Mouse (Mus musculus) intestine, postnatal 0 days (tissue): Measurements from ENCODE around the gene Myo15b. TPM values are rescaled to one million over a fixed set of nuclear protein-coding genes. Genes with fewer than 3 reads are reported as not detected.
A peak's percentile ranks its signal among the peaks of the same experiment; 100 is the strongest.

ENCODE experiments used
- ATAC-seq: fragments of 200-750 bp; cut with Nextera tagmentation; 2 replicates; pipeline ENCODE4 v1.8.0; 2017; ENCODE audit warnings: mild to moderate bottlenecking, moderate TSS enrichment, moderate library complexity
- H3K27ac ChIP-seq: fragments of 300-500 bp; sonication (generic); 2 replicates; pipeline ENCODE4 v1.5.1; 2014; ENCODE audit warnings: mild to moderate bottlenecking, low read depth, low read length, moderate library complexity
- H3K27me3 ChIP-seq: fragments of 300-500 bp; sonication (generic); replicated peaks from 2 replicates; pipeline ENCODE4 v1.6.1; 2014; ENCODE audit warnings: low read length, mixed read lengths; ENCODE audit not compliant: control insufficient read depth, insufficient read depth
- H3K36me3 ChIP-seq: fragments of 300-500 bp; sonication (generic); 2 replicates; pipeline ENCODE4 v1.6.1; 2014; ENCODE audit warnings: mild to moderate bottlenecking, moderate library complexity; ENCODE audit not compliant: control insufficient read depth, insufficient read depth
- H3K4me1 ChIP-seq: fragments of 300-500 bp; sonication (generic); replicated peaks from 2 replicates; pipeline ENCODE4 v1.6.1; 2014; ENCODE audit warnings: antibody characterized with exemption, low read length, mixed read lengths; ENCODE audit not compliant: control insufficient read depth, insufficient read depth
- H3K4me2 ChIP-seq: fragments of 300-500 bp; sonication (generic); replicated peaks from 2 replicates; pipeline ENCODE4 v1.6.1; 2014; ENCODE audit warnings: low read depth, mild to moderate bottlenecking, moderate library complexity
- H3K4me3 ChIP-seq: fragments of 300-500 bp; sonication (generic); 2 replicates; pipeline ENCODE4 v1.5.1; 2014; ENCODE audit warnings: low read depth, low read length
- H3K9ac ChIP-seq: fragments of 300-500 bp; sonication (generic); 2 replicates; pipeline ENCODE4 v1.6.1; 2014; ENCODE audit warnings: mild to moderate bottlenecking, low read depth, low read length
- H3K9me3 ChIP-seq: fragments of 300-500 bp; sonication (generic); 2 replicates; pipeline ENCODE4 v1.6.1; 2016; ENCODE audit warnings: mixed run types; ENCODE audit not compliant: control insufficient read depth
- CTCF ChIP-seq: sonication (generic); IDR thresholded peaks from 2 replicates; pipeline ENCODE4 v1.5.1; 2016; ENCODE audit warnings: low read depth, mild to moderate bottlenecking, control low read depth, antibody characterized with exemption, moderate library complexity
- WGBS: fragments of 180-500 bp; shearing (Covaris S2); extraction: QIAGEN DNeasy Blood & Tissue Kit; methylation state at CpG from one replicate; pipeline ENCODE4 v1.1.7; 2014; 5-methylcytosine and 5-hydroxymethylcytosine counted together
- polyA plus RNA-seq: library from polyadenylated mRNA; unstranded; fragments of >200 nt; fragmentation: Nextera tagmentation; extraction: Ambion mirVana; gene quantifications from 2 replicates; pipeline ENCODE4 v1.2.1, GENCODE M21; 2015

Myo15b gene
- polyA plus RNA-seq, 1 experiment from 2014 or later: 332 TPM

DNA sequence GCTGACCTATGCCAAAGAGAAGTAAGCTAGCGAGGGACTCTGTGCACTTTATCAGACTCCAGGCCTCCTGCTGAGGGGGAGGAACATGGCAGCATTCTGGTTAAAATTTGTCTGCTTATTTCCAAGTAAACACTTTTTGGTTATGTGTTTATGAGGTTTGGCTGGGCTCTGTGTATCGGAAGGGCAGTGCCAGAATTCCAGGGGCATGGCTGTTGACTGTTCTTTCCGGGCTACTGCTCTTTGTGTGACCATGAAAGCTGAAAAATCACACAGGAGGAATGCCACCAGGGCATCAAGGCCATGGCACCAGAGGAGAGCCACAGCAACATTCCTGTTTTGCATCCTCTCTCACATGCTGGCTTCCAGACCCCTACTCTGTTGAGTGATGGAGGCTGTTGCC is 47.9 kb downstream of the Myo15b start:
- Histone ChIP-seq H3K9ac (no peak overlapping the region), H3K9me3 (no peaks in the 10 kb centered on the region)
- 83% methylated on average over 3 of the region's 3 CpGs for WGBS

GRCm38 (mm10) chr11:115906521-115906920 is 48.3 kb downstream of the Myo15b start:
- no peak overlapping the region for H3K4me2 ChIP-seq
- H3K9me3 ChIP-seq: no peaks in the 10 kb centered on the region
- no peak overlapping the region for H3K27ac ChIP-seq
- H3K4me3 ChIP-seq: no peak overlapping the region
- WGBS: 88% methylated on average over 5 of the region's 5 CpGs
- H3K36me3 ChIP-seq: peaks cover 6% of the 10 kb centered on the region; the same call in 1 of the 2 replicates
- no peaks in the 10 kb centered on the region for H3K27me3 ChIP-seq
- H3K9ac ChIP-seq: no peak overlapping the region
- H3K4me1 ChIP-seq: peaks cover 11% of the 10 kb centered on the region
- no peak for ATAC-seq
- no peak for TF ChIP-seq CTCF

More for the DNA sequence above, 47.9 kb downstream of the Myo15b start:
- H3K4me1 ChIP-seq: peaks cover 11% of the 10 kb centered on the region
- TF ChIP-seq CTCF: no peak
- H3K4me2 ChIP-seq: no peak overlapping the region
- H3K27ac ChIP-seq: no peak overlapping the region
- no peak for ATAC-seq
- H3K27me3 ChIP-seq: no peaks in the 10 kb centered on the region
- H3K36me3 ChIP-seq: peaks cover 6% of the 10 kb centered on the region; the same call in 1 of the 2 replicates
- H3K4me3 ChIP-seq: no peak overlapping the region

GRCm38 (mm10) chr11:115911134-115911561 is 52.9 kb downstream of the Myo15b start:
- no peaks in the 10 kb centered on the region for H3K27me3 ChIP-seq
- 0 out of 2 replicates have a peak overlapping the region, but pooled peaks have one; percentile 23 for H3K9ac ChIP-seq
- peak; percentile 92 for ATAC-seq

DNA sequence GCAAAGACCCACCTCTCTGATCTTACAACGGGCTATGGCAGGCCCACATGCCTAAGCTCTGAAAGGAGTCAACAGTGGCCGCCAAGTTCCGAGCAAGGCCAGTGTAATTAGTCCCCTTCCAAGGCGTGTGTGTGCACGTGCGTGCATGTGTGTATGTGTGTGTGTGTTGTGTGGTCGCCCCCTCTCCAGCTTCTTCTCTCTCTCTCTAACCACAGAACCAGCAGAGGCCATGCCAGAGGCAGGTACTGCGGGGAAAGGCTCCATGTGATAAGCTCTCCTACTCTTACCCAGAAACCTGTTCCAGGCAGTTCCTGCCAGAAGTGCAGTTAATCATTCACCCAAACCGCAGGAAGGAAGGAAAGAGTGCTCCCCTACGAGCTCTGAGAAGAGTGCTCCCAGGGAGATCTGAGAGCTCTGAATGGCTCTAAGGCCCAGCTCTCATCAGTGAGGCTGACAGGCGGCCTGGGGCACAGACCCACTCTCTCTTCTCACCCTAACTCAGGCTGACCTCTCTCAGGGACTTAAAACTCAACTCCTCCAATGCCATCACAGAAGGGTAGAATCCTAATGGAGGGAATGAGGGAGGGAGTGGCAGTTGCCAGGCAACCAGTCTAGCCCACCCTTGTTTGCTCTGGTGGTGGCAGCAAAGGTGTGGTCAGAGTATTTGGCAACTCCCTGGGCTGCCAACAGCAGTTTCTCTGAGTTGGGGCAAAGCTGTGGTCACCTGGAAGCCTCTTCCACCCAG is 53.6 kb downstream of the Myo15b start, which contains the start of gene Smim6:
Gene Smim6 (plus strand): TSS at position 386 of the 745 bp plus-strand sequence.
- H3K9ac ChIP-seq: peak within 1 kb of the TSS; percentile 26; the same call in 1 of the 2 replicates
- TF ChIP-seq CTCF: no peak
- peak; percentile 90 for ATAC-seq
- H3K27ac ChIP-seq: peak within 1 kb of the TSS; percentile 97
- 37% methylated on average over 11 of the region's 11 CpGs for WGBS
- peaks cover 38% of the 10 kb centered on the region for H3K36me3 ChIP-seq
- H3K4me2 ChIP-seq: peak within 1 kb of the TSS; percentile 51
- H3K4me3 ChIP-seq: peak within 1 kb of the TSS; percentile 9; the same call in 1 of the 2 replicates
- no peaks in the 10 kb centered on the region for H3K4me1 ChIP-seq
- no peaks in the 10 kb centered on the region for H3K27me3 ChIP-seq
- H3K9me3 ChIP-seq: no peaks in the 10 kb centered on the region

More at GRCm38 (mm10) chr11:115911134-115911561, 52.9 kb downstream of the Myo15b start:
- Histone ChIP-seq H3K36me3 (peaks cover 32% of the 10 kb centered on the region), H3K4me1 (no peaks in the 10 kb centered on the region), H3K27ac (peak overlapping the region; percentile 97), H3K4me3 (no peak overlapping the region), H3K9me3 (no peaks in the 10 kb centered on the region), H3K4me2 (peak overlapping the region; percentile 51)
- WGBS: 35% methylated on average over 5 of the region's 5 CpGs
- peak; percentile 26; the same call in 1 of the 2 replicates for TF ChIP-seq CTCF

- Histone ChIP-seq H3K27me3 (no peaks in the 10 kb centered on the region), H3K4me2 (no peak overlapping the region), H3K4me1 (no peaks in the 10 kb centered on the region), H3K9ac (no peak overlapping the region), H3K4me3 (no peak overlapping the region), H3K27ac (no peak overlapping the region; the same call in 1 of the 2 replicates), H3K36me3 (peaks cover 33% of the 10 kb centered on the region), H3K9me3 (no peaks in the 10 kb centered on the region)
- WGBS: 88% methylated on average over 4 of the region's 4 CpGs
- TF ChIP-seq CTCF: no peak
- ATAC-seq: no peak
Observed at GRCm38 (mm10) chr11:115916579-115916978, 58.4 kb downstream of the Myo15b start.

- H3K4me1 ChIP-seq: no peaks in the 10 kb centered on the region
- H3K27ac ChIP-seq: no peak overlapping the region
- H3K36me3 ChIP-seq: peaks cover 35% of the 10 kb centered on the region
- ATAC-seq: no peak
- H3K4me3 ChIP-seq: no peak overlapping the region
- no peaks in the 10 kb centered on the region for H3K9me3 ChIP-seq
- WGBS: 86% methylated on average over 5 of the region's 5 CpGs
- no peak for TF ChIP-seq CTCF
- no peaks in the 10 kb centered on the region for H3K27me3 ChIP-seq
- no peak overlapping the region for H3K9ac ChIP-seq
- no peak overlapping the region for H3K4me2 ChIP-seq
Observed at GRCm38 (mm10) chr11:115918637-115919036, 60.4 kb downstream of the Myo15b start.
